Mouse (Mus musculus) cerebellum, adult 11-12 months (tissue): ENCODE measurements around the gene Pld2.

Experiments used
- DNase-seq: peaks from one replicate; pipeline ENCODE4 v3.0.0; 2022

Pld2 gene

DNA sequence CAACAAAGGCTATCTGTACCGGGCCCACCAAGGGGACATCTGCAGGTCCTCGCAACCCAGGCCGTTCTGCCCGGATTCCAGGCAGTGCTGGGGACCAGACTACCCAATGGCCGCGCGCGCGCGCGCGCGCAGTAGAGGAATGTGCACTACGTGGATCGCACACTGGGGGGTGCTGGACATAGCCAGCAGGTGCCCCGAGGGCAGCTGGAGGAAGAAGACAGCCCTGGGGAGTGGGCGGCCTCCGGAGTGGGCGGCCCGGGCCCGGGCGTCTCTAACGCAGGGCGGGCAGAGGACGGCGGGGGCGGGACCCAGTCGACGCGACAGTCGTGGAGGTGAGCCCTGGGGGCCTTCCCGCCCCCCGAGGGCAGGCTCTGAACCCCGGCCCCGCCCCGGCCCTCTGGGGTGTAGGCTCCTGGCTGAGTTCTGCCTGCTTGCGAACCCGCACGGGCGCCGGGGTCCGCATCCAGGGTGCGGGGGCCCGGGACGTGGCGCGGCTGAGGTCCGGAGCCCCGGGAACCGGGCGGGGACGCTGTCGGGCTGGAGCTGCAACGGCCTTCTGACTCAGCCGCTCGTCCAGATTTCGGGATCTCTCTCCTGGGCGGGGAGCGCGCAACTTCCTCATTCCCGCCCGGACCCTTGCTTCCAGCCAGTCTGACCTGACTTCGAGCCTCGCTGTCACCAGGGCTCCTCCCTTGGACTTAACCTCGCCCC lies at the start of gene Pld2:
TSS of gene Pld2 (plus strand) at position 188 of the 711 bp plus-strand sequence.
- DNase-seq: peak; percentile 40

DNA sequence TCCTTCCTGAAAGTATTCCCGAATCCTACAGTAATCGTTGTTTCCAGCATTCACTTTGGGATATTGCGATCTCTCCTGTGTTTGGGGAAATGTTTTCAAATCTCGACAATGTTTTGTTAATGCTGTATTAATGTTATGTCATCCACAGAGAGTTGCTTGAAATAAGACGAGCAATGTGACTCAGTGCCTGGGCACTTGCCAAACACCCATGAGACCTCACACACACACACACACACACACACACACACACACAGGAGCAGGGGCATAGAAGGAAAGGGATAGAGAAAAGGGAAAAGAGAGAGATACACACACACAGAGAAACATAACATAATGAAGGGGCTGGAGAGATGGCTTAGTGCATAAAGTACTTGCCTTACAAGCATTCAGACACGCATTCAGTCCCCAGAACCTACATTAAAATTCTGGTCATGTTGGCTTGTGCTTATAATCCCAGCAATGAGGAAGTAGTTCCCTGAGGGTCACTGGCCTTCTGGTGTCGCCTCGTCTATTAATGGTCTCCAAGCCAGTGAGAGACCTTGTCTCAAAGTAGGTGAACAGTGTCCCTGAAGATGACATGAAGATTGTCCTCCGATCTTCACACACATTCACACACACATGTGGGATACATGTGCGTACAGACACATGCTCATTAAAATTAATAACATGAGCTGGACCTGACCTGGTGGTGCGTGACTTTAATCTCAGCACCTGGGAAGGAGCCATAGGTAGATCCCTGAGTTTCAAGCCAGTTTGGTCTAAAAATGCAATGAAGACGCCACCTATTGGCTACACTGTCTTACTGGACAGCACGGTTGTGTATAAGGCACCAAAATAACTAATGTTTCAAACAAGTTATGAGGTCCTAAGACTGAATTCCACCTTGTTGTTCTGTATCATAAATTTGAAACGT lies 40.0 kb upstream of the Pld2 start:
- DNase-seq: no peak

DNA sequence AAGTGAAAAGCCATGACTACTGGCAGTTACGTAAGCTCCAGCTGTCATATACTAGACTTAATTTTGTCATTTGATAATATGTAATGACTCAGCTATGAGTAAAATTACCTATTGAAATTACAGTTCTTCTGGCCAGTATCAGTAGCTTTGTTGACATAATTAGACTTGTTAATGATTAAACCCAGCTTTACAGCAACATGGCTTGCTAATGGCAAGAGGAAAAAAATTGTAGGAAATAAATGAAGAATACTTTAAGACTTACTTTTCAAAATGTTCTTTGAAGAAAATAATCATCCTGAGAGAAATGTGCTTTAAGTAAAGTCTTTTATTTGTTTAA lies 39.4 kb upstream of the Pld2 start:
- no peak for DNase-seq

DNA sequence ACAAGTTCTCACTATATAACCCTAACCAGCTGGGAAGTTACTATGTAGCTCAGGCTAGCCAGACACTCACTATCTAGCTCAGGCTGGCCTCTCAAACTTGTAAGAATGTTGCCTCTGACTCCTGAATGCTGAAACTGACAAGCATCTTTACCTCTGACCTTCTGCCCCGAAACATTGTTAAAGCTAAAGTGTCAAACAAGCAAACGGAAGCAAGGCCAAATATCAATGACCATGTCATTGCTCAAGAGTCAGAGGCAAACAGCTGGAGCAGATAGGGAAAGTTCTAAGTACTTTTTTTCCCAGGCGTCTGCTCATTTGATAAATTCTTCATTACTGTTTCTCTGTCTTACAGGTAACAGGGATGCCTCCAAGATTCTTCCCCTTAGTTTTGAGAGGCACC lies 37.8 kb upstream of the Pld2 start:
- no peak for DNase-seq

DNA sequence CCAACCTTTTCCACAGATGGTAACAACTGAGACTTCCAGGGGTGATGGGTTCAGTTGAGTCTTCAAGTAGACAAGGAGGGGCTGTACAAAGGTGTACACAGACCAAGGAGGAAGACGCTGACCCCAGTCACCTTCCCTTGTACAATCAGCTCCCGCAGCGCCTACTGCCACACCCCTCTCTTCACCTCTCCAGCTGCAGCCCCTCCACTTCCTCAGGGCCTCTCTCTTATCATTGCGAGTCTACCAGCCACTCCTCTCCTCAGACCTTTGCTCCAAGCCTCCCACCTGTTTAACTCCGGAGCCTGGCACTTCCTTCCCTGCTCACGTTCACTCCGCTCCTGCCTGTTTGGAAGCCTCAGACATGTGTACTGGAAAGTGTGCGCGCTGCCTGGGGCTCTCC lies 34.9 kb upstream of the Pld2 start, which contains the start of gene Tm4sf5:
TSS of gene Tm4sf5 (plus strand) at position 275 of the 400 bp plus-strand sequence.
- DNase-seq: no peak

DNA sequence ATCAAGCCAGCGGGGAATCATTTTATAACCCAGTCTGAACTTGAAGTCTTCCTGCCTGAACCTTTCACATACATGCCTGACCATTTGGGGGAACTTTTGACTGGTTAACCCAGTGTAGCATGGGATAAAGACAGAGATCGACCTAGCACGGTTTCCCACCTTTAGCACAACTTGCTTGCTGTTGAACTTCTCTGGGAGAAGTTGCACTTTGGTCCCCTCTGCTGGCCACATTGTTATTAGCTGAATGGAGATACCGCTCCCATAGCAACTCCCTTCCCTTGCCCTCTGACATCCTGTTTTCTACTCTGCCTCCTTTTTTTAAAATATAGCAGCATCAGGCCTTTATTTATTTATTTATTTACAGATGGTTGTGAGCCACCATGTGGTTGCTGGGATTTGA lies 33.5 kb upstream of the Pld2 start:
- no peak for DNase-seq

DNA sequence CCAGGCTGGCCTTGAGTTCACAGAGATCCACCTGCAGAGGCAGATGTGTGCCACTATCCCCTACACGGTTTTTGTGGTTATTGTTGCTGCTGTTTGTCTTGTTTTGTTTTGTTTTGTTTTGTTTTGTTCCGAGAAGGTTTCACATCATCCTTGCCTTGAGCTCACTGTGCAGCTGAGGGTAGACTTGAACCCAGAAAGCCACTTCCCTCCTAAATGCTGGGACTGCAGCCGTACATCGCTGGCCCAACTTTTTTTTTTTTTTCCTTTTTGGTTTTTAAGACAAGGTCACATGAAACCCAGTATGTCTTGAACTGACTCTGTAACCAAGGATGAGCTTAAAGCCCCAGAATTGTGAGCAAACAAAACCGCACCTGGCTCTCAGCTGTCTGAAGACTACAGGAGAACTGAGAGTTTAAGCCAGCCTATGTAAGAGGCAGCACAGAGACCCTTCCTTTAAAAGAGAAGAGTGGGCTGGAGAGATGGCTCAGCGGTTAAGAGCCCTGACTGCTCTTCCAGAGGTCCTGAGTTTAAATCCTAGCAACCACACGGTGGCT lies 32.8 kb upstream of the Pld2 start:
- DNase-seq: no peak

DNA sequence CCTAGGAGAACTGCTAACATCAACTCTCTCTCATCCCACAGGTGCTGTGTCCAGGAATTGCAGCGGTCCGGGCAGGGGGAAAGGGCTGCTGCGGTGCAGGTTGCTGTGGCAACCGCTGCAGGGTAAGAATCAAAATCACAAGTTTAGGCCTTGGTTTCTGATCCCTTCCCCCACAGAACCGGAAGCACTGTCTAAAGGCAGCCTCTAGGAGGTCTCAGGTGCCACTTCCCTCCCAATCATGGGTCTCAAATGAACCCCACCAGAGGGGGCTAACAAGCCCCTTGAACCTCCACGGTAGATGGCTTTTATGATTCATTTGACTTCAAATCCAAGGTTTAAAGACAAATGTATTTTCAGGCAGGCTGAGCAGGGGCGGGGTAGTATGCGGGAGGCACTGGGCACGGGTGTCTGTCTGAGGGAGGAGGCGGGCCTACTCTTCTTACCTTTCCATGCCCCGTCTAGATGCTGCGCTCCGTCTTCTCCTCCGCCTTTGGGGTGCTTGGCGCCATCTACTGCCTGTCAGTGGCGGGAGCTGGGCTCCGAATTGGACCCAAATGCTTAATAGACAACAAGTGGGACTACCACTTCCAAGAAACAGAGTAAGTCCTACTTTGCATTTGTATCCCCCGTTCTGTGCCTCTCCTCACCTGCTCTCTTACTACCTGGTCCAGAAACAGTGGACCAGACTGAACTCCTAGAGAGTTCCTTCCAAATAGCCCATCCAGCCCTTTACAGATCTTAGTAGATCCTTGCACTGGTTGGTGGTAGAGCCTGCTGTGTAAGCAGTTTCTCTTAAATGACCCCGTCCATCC lies 29.9 kb upstream of the Pld2 start:
- peak; percentile 37 for DNase-seq

DNA sequence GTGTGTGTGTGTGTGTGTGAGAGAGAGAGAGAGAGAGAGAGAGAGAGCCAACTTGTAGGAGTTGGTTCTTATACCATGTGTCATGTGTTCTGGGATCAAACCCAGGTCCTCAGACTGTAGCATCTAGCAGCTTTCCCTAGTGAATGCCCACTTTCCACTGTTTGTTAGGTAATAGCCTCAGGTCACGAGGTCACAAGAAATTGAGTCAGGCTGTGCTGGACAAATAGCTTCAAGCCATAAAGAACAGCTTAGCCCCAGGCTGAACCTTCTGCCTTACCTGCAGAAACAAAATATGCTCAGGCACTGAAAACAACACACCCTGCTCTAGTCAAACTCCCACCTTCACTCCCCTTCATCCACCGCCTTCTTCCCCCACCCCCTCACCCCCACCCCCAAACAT lies 28.6 kb upstream of the Pld2 start:
- DNase-seq: no peak

DNA sequence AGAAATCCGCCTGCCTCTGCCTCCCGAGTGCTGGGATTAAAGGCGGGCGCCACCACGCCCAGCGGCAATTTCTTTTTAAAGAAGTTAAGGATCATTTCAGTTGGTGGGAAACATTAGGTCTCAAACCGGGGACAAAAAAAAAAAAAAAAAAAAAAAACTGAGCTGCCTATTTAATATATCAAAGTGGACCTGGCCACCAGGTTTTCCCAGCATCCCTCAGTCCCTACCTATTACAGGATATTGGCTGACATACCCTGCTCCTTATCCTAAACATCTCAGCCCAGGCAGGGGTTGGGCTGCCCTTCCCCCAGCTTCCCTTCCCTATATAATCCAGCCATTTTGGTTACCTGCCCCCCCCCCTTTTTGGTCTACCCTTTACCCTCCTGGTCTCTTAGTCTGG lies 28.0 kb upstream of the Pld2 start:
- no peak for DNase-seq

DNA sequence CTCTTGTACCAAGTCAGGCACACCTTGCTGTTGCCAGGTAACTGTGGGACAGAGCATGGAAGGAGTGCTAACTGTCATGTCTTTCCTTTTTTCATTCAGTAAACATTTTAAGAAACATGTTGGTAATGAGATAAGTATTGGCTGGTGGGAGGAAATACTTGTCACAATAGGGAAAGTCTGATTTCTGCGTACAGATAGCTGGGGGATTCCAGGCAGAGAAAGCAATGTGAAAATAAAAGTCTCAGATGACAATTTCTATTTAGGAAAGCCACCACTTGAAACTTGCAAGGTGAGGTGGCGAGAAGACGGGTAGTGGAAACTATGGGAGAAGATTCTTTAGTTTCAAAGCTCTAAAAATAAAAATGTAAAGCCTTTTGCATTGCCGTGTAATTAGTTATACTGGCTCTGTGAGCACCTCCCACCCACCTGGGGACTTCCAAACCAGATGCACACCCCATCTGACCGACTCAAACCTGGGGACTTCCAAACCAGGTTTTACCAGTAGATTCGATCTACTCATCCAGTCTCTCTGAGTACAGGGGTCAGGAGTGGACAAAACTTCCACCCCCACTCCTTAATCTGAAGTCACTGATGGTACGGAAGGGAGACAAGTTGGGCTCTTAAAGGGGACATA lies 27.0 kb upstream of the Pld2 start:
- no peak for DNase-seq

DNA sequence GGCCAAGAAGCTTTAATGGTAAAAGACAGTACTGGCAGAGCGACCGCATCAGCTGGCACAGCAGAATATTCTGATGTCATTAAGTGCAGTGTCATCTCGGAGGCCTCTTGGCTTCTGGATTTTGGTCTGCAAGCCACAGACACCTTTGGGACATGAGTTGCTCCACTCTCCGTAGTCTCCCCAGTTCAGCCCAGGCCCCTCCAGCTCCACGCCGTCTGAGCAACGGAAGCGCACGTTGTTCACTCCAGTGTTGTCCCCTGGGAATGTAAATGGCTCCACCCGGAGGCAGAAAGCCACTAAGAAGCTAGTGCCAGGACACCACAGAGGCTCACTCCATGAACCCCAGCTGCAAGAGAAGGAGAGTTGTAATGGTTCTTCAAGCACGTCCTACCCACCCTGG lies 26.3 kb upstream of the Pld2 start:
- DNase-seq: no peak

DNA sequence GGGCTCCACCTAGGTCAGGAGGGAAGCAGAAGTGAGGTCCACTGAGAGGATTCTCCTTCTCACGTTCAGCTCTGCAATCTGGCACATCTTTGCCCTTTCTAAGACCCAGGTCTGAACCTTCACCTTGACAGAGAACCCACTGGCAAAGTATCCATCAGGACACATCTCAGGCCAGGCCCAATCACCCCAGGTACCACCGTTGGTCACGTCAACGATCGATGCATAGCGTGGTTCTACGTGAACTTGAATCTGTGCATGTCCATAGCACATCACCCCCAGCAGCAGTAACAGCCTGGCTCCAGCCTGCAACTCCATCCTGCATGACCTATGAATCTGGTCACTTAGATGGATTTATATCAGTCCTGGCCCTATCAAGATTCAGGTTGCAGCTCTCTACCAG lies 25.6 kb upstream of the Pld2 start, which contains the start of gene Vmo1:
TSS of gene Vmo1 (minus strand) at position 329 of the 400 bp plus-strand sequence.
- DNase-seq: no peak

DNA sequence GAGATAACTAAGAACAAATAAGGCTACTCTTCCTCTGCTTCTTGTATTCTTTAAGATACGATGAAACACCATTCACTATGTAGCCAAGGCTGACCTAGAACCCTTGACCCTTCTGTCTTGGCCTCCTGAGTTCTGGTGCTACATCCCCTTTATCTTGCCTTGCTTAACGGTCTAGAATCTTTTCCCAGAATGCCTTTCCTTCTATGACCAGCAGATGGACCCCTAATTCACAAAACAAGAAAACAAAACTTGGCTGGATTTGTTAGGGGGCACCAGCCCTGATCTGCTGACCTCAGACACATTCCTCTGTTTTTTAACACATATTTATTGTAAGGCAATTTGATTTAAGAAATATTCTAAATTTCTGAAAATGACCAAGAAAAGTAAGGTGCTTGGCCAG lies 23.5 kb upstream of the Pld2 start:
- no peak for DNase-seq

DNA sequence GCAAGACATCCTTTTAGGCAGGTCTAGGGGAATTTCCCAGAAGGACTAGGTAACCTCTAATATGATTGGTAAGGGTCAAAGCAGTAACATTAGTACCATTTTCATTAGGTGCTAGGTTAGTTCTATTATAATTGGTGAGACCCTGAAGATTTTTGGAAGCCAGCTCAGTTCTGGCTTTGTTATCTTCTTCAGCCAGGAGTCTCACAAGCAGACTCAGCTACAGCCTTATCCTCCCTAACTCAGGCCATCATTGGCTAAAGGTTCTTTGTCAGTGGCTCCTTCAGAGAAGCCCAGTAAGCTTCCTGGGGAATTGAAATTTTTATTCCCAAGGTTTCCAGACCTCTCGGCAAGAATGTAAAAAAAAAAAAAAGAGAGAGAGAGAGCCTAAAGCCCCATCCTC lies 21.4 kb upstream of the Pld2 start:
- DNase-seq: no peak

DNA sequence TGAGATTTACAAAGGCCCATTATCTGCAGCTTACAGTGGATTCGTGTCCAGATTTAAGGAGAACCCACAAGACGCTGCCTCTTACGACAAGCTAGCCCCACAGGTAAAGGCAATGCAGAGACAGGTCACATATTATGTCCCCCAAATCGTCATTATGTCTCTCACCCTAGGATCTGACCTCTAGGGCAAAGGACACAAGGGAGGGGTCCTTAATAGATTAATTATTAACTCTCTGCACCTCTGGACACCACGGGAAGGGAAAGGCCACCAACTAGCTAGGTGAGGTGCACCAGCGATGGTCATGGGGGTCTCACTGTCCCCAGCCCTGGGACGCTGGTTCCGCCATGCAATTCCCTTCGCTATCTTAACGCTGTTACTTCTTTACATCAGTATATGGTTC lies 20.9 kb upstream of the Pld2 start, which contains the start of gene Gltpd2:
TSS of gene Gltpd2 (plus strand) at position 274 of the 400 bp plus-strand sequence.
- no peak for DNase-seq

DNA sequence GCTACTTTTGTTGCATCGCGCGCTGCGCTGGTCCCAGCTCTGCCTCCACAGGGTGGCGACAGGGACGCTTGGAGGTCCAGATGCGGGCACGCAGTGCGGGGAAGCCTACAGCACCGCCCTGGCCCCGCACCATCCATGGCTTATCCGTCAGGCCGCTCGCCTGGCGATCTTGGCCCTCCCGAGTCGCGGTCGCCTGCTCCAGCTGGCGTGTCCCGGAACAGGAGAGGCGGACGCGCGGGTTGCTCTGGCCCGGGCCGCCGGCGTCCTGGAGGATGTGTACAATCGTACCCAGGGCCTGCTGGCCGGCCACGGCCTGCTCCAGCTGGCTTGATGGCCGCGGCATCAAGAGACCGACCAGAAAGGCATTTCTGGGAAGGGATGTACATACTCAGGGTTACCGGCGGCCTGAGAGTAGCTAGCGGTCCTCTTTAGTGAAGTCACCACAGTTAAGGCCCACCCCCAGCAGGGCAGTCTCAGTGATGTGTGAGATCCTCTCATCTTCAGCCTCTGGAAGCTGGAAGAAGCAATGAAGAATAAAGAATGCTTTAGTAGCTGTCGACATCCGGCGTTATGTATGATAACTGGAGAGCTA lies 19.6 kb upstream of the Pld2 start:
- DNase-seq: peak; percentile 43

DNA sequence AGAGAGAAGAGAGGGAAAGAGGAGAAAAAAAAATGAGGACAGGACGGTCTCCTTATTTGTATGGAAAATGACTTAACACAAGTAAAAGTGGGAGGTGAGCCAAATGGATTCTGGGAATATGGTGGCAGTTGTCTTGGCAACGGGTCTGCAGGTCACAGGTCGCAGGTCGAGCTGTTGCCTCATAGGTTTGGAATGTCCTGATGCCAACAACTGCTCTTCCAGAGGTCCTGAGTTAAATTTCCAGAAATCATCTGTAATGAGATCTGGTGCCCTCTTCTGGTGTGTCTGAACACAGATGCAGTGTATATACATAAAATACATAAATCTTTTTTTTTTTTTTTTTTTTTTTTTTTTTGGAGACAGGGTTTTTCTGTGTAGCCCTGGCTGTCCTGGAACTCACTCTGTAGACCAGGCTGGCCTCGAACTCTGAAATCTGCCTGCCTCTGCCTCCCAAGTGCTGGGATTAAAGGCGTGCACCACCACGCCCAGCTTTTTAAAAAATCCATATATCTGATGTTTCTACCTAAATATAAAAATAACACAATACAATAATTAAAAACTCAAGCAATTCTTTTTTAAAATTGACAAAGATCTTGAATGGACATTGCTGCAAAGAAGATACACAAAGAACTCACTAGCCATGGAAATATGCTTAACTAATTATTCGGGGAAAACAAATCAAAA lies 16.4 kb upstream of the Pld2 start:
- peak; percentile 25 for DNase-seq

DNA sequence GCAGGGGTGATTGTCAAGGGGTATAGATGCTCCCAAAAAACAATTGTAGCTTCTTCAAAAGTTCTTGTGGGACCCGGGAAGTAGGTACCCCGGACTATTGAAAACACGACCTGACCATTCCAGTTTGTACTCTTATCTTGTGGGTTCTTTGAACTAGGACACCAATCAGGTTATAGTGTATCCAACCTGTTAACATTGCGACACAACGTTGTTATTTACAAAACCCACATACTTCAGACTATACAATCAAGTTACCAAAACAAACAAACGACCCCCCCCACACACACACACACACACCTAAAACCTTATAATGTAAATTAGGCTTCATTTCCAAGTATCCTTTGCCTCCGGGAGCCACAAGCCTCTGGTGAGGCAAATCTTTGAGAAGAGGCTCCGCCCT lies 15.1 kb upstream of the Pld2 start:
- no peak for DNase-seq

DNA sequence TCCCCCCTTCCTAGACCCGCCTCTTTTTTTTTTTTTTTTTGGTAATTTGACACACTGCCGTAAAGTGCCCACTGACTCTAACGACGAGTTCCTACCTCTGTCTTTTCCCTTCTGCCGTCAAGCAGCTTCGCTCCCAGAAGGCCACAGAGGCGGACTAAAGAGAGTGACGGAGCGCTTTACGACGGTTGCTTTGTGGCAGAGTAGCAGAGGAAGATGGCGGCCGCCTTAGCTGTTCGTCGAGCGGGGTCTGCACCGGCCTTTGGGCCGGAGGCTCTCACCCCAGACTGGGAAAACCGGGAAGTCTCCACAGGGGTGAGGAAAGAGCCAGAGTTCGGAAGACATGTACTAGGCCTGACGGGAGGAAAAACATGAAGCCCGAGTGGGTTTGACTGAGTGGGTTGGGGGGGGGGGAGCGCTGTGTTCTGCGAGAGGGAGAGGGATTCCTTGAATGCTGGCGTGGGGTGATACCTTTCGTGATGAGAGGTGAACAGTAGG lies 14.6 kb upstream of the Pld2 start, which contains the start of gene Psmb6:
TSS of gene Psmb6 (plus strand) at position 184 of the 495 bp plus-strand sequence.
- DNase-seq: peak; percentile 95

DNA sequence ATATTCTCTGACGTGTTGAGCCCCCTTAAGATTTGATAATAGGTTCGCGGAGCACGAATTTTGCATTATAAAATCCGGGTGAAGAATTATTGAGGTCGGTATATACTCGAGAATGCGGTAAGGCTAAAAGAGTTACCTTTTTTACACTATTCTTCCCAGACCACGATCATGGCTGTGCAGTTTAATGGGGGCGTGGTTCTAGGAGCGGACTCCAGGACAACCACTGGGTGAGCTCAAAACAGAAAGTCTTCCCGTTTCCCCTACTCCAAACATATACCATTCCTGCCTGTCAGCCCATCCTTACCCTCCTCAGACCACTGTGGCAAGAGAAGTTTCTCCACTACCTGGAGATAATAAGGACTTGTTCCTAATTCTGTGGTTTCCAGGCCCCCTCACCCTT lies 14.1 kb upstream of the Pld2 start:
- DNase-seq: no peak
